Mouse (Mus musculus): ENCODE data around the gene Il17c. TPM values are rescaled to one million over a fixed set of nuclear protein-coding genes. Genes with fewer than 3 reads are reported as not detected.

The Il17c gene
- polyA plus RNA-seq (2012; fragmentation: generic; extraction: Trizol), result 0.12 TPM
- long read RNA-seq, experiment 1, result 0 reads
- long read RNA-seq, experiment 2, result 0 reads

- no peaks in the 10 kb centered on the region for H3K79me3 ChIP-seq (ENCODE audit: low read depth)
- H3K36me3 ChIP-seq (ENCODE audit: control insufficient read depth, insufficient read depth), result peaks cover 14% of the 10 kb centered on the region
- no peaks in the 10 kb centered on the region for H3K27me3 ChIP-seq (ENCODE audit: control insufficient read depth, insufficient read depth, insufficient read length)
- TF ChIP-seq MYOG (IDR thresholded peaks at IDR 0.05; ENCODE audit: control insufficient read depth, extremely low read depth, insufficient read length) (no peak), CEBPB (IDR thresholded peaks at IDR 0.05; ENCODE audit: low read depth) (no peak), USF1 (IDR thresholded peaks at IDR 0.05; ENCODE audit: low read depth) (no peak), FOSL1 (IDR thresholded peaks at IDR 0.05; ENCODE audit: insufficient read depth, low read length, poor library complexity, severe bottlenecking) (no peak), CTCF (IDR thresholded peaks at IDR 0.05; ENCODE audit: control insufficient read depth, insufficient read depth, insufficient read length) (no peak), MAX (IDR thresholded peaks at IDR 0.05) (no peak), MYOD1 (IDR thresholded peaks at IDR 0.05; ENCODE audit: control insufficient read depth, insufficient read length, low read depth) (no peak)
- H3K79me2 ChIP-seq (ENCODE audit: control insufficient read depth, insufficient read depth), result no peaks in the 10 kb centered on the region
- H3K4me3 ChIP-seq (ENCODE audit: insufficient read depth, poor library complexity, severe bottlenecking), result no peak within 1 kb of the TSS
- no peak within 1 kb of the TSS for H3ac ChIP-seq (ENCODE audit: control insufficient read depth, insufficient read length, low read depth)
These were observed at the start of gene Il17c for GRCm38 (mm10) chr8:122421376-122422070. Il17c (plus strand) TSS chr8:122422020.

DNA sequence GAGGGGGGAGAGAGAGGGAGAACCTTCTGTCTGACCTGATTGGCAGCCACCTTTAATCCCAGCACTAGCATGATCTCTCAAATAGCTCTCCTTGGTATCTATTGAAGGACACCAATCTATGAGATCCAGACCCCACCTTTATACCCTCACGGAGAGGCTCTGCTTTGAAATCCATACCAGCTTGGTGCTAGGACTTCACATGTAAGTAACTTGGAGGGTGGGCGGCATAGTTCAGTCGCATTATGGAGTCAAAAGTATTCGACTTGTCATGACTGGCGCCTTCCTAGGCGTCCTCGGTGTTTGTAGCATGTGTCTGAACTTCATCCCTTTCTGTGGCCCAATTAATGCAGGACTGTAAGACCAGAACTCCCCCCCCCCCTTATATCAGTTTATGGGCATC, 46.5 kb upstream of the Il17c start:
- H3K79me2 ChIP-seq (ENCODE audit: control insufficient read depth, insufficient read depth), result peaks cover 38% of the 10 kb centered on the region
- no peak for TF ChIP-seq FOSL1 (IDR thresholded peaks at IDR 0.05; ENCODE audit: insufficient read depth, low read length, poor library complexity, severe bottlenecking)
- no peak overlapping the region for H3ac ChIP-seq (ENCODE audit: control insufficient read depth, insufficient read length, low read depth)
- H3K4me3 ChIP-seq (ENCODE audit: insufficient read depth, poor library complexity, severe bottlenecking), result peak overlapping the region; percentile 43
- no peaks in the 10 kb centered on the region for H3K27me3 ChIP-seq (ENCODE audit: control insufficient read depth, insufficient read depth, insufficient read length)
- H3K36me3 ChIP-seq (ENCODE audit: control insufficient read depth, insufficient read depth), result peaks cover 22% of the 10 kb centered on the region
- H3K79me3 ChIP-seq (ENCODE audit: low read depth), result peaks cover 34% of the 10 kb centered on the region

GRCm38 (mm10) chr8:122375751-122376364, 46.0 kb upstream of the Il17c start:
- H3K79me2 ChIP-seq (ENCODE audit: control insufficient read depth, insufficient read depth), result peaks cover 44% of the 10 kb centered on the region
- no peak for TF ChIP-seq MYOD1 (IDR thresholded peaks at IDR 0.05; ENCODE audit: control insufficient read depth, insufficient read length, low read depth)
- no peak for TF ChIP-seq MYOG (IDR thresholded peaks at IDR 0.05; ENCODE audit: control insufficient read depth, extremely low read depth, insufficient read length)
- TF ChIP-seq USF1 (IDR thresholded peaks at IDR 0.05; ENCODE audit: low read depth), result no peak
- no peak for TF ChIP-seq CTCF (IDR thresholded peaks at IDR 0.05; ENCODE audit: control insufficient read depth, insufficient read depth, insufficient read length)
- no peak for TF ChIP-seq CEBPB (IDR thresholded peaks at IDR 0.05; ENCODE audit: low read depth)
- TF ChIP-seq MAX (IDR thresholded peaks at IDR 0.05), result no peak
- H3K4me3 ChIP-seq (ENCODE audit: insufficient read depth, poor library complexity, severe bottlenecking), result peak overlapping the region; percentile 43
- peaks cover 27% of the 10 kb centered on the region for H3K36me3 ChIP-seq (ENCODE audit: control insufficient read depth, insufficient read depth)
- H3ac ChIP-seq (ENCODE audit: control insufficient read depth, insufficient read length, low read depth), result peak overlapping the region; percentile 52
- peaks cover 39% of the 10 kb centered on the region for H3K79me3 ChIP-seq (ENCODE audit: low read depth)
- H3K27me3 ChIP-seq (ENCODE audit: control insufficient read depth, insufficient read depth, insufficient read length), result no peaks in the 10 kb centered on the region

GRCm38 (mm10) chr8:122376365-122377231, 45.2 kb upstream of the Il17c start, which contains the start of gene Zc3h18:
Zc3h18 (plus strand) TSS chr8:122376609.
- Histone ChIP-seq H3K79me2 (ENCODE audit: control insufficient read depth, insufficient read depth) (peaks cover 51% of the 10 kb centered on the region), H3K4me3 (ENCODE audit: insufficient read depth, poor library complexity, severe bottlenecking) (peak within 1 kb of the TSS; percentile 76), H3K27me3 (ENCODE audit: control insufficient read depth, insufficient read depth, insufficient read length) (no peaks in the 10 kb centered on the region), H3K79me3 (ENCODE audit: low read depth) (peaks cover 46% of the 10 kb centered on the region), H3ac (ENCODE audit: control insufficient read depth, insufficient read length, low read depth) (peak within 1 kb of the TSS; percentile 93), H3K36me3 (ENCODE audit: control insufficient read depth, insufficient read depth) (peaks cover 35% of the 10 kb centered on the region)
- TF ChIP-seq MAX (IDR thresholded peaks at IDR 0.05) (peak; percentile 88), CTCF (IDR thresholded peaks at IDR 0.05; ENCODE audit: control insufficient read depth, insufficient read depth, insufficient read length) (no peak)

GRCm38 (mm10) chr8:122383039-122383438, 38.8 kb upstream of the Il17c start:
- no peak overlapping the region for H3ac ChIP-seq (ENCODE audit: control insufficient read depth, insufficient read length, low read depth)
- H3K79me2 ChIP-seq (ENCODE audit: control insufficient read depth, insufficient read depth), result peaks cover 88% of the 10 kb centered on the region
- peaks cover 86% of the 10 kb centered on the region for H3K36me3 ChIP-seq (ENCODE audit: control insufficient read depth, insufficient read depth)
- H3K4me3 ChIP-seq (ENCODE audit: insufficient read depth, poor library complexity, severe bottlenecking), result no peak overlapping the region
- no peak for TF ChIP-seq CTCF (IDR thresholded peaks at IDR 0.05; ENCODE audit: control insufficient read depth, insufficient read depth, insufficient read length)
- no peak for TF ChIP-seq USF1 (IDR thresholded peaks at IDR 0.05; ENCODE audit: low read depth)
- no peak for TF ChIP-seq MAX (IDR thresholded peaks at IDR 0.05)
- no peak for TF ChIP-seq FOSL1 (IDR thresholded peaks at IDR 0.05; ENCODE audit: insufficient read depth, low read length, poor library complexity, severe bottlenecking)
- TF ChIP-seq MYOD1 (IDR thresholded peaks at IDR 0.05; ENCODE audit: control insufficient read depth, insufficient read length, low read depth), result no peak
- TF ChIP-seq MYOG (IDR thresholded peaks at IDR 0.05; ENCODE audit: control insufficient read depth, extremely low read depth, insufficient read length), result no peak
- TF ChIP-seq CEBPB (IDR thresholded peaks at IDR 0.05; ENCODE audit: low read depth), result no peak
- peaks cover 60% of the 10 kb centered on the region for H3K79me3 ChIP-seq (ENCODE audit: low read depth)
- H3K27me3 ChIP-seq (ENCODE audit: control insufficient read depth, insufficient read depth, insufficient read length), result no peaks in the 10 kb centered on the region

Measured in C2C12 (cell line).